Mouse (Mus musculus): ENCODE measurements at regions not wholly inside any gene's neighbourhood (a gene's known extent, or its start where the extent isn't known, plus 50 kb on each side); places are given as distances from the start of the nearest gene placed in this dataset.

- H3K4me1 ChIP-seq (replicated peaks): no peaks in the 10 kb centered on the region
- H3K4me2 ChIP-seq: no peak overlapping the region
- H3K9ac ChIP-seq: no peak overlapping the region
- H3K27me3 ChIP-seq: no peaks in the 10 kb centered on the region
- no peak overlapping the region for H3K27ac ChIP-seq (replicated peaks)
- peak; percentile 62 for ATAC-seq (ENCODE audit: insufficient read depth)
- no peaks in the 10 kb centered on the region for H3K9me3 ChIP-seq (replicated peaks)
- H3K36me3 ChIP-seq (replicated peaks): no peaks in the 10 kb centered on the region
- H3K4me3 ChIP-seq (replicated peaks): no peak overlapping the region
- WGBS (ENCODE audit: insufficient replicate concordance): 24% methylated on average over 6 of the region's 6 CpGs
Measured at GRCm38 (mm10) chr2:148338308-148338768, 56.8 kb upstream of the Sstr4 start.

- Histone ChIP-seq H3K9me3 (replicated peaks) (no peaks in the 10 kb centered on the region), H3K36me3 (replicated peaks) (no peaks in the 10 kb centered on the region), H3K4me3 (replicated peaks) (no peak overlapping the region), H3K27me3 (no peaks in the 10 kb centered on the region), H3K27ac (replicated peaks) (no peak overlapping the region), H3K4me2 (no peak overlapping the region), H3K4me1 (replicated peaks) (no peaks in the 10 kb centered on the region), H3K9ac (no peak overlapping the region)
- ATAC-seq (ENCODE audit: insufficient read depth): no peak
Measured at GRCm38 (mm10) chr2:148338894-148339293, 56.2 kb upstream of the Sstr4 start.

GRCm38 (mm10) chr2:148344193-148344592, 51.0 kb upstream of the Sstr4 start:
- Histone ChIP-seq H3K4me1 (replicated peaks) (no peaks in the 10 kb centered on the region), H3K27ac (replicated peaks) (no peak overlapping the region), H3K9ac (no peak overlapping the region), H3K4me3 (replicated peaks) (no peak overlapping the region), H3K36me3 (replicated peaks) (no peaks in the 10 kb centered on the region), H3K27me3 (no peaks in the 10 kb centered on the region), H3K4me2 (no peak overlapping the region), H3K9me3 (replicated peaks) (no peaks in the 10 kb centered on the region)
- 47% methylated on average over 2 of the region's 2 CpGs for WGBS (ENCODE audit: insufficient replicate concordance)
- no peak for ATAC-seq (ENCODE audit: insufficient read depth)
